Mouse (Mus musculus) ovary, adult 18-20 months (tissue): Measurements from ENCODE around the gene Syt7.

Experiments
- DNase-seq: peaks from one replicate; pipeline ENCODE4 v3.0.0; 2022; ENCODE audit warnings: low spot score, mixed read lengths

The Syt7 gene

GRCm38 (mm10) chr19:10388615-10389313 lies at the start of gene Syt7:
Gene Syt7 (plus strand): TSS chr19:10389090.
- DNase-seq = peak; percentile 81

DNA sequence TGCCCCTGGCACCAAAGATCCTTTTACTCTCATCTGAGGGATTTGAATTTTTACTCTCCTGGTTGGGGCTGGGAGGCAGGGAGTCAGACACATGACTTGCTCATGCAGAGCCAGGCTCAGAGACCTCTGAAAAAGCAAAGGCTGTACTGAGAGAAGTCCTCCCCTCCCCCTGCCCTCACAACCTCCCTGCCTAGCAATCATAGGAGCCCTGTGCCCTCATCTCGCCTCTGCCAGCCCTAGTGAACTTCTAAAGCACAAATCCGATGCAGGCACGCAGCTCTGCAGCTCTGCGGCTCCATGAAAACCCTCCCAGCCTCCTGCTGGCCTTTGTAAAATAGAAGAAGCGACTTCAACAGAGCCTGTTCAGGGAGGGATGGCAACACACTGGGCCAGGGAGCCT lies 49.6 kb upstream of the Syt7 start:
- DNase-seq = no peak

- no peak for DNase-seq
These were observed 48.2 kb upstream of the Syt7 start for GRCm38 (mm10) chr19:10340661-10341060.

DNA sequence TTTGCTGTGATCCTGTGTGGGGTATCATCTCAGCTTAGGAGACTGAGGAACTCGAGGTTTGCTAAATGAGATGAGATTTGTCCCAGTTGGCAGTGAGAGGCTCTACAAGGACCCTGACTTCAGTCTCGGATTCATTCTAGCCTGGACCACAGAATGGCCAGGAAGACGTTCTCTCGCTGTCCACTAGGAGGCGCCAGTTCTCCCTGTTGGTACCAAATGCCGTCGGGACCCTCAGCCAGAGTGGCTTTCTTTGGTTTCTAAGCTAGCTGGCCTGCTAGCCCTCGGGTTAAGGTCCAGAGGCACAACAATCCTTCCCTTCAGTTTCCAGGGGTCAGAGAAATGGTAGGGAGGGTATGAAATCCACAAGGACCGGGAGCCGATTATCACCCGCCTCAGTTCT lies 47.7 kb upstream of the Syt7 start:
- DNase-seq = no peak

- peak; percentile 68 for DNase-seq
These were observed 47.0 kb upstream of the Syt7 start for GRCm38 (mm10) chr19:10341817-10342439.

- DNase-seq = no peak
These were observed 45.0 kb upstream of the Syt7 start for GRCm38 (mm10) chr19:10343866-10344265.

GRCm38 (mm10) chr19:10345696-10346095 lies 43.2 kb upstream of the Syt7 start:
- DNase-seq = no peak

DNA sequence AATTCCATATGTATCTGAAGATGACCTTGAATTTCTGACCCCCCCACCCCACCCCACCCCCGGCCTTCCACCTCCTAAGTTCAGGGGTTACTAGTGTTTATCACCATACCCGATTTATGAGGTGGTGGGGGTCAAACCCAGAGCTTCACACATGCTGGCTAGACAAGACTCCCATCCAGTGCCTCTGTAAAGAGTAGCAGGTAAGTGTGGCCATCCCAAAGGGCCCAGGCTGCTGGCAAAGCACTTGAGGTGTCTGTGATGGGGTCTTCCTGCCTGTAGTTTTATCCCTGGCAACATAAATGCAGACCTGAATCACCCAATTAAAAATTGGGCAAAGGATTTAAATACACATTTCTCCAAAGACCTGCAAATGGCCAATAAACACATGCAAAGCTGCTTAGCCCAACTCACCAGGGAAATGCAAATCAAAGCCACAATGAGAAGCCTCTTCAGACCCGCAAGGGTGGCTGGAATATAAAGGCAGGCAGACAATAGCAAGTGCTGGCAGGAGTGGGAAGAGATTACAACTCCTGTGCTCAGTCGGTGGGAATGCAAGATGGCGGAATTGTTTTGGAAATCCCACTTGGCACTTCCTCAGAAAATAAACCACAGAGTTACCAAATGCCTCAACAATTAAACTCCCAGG lies 41.1 kb upstream of the Syt7 start:
- DNase-seq = no peak

DNA sequence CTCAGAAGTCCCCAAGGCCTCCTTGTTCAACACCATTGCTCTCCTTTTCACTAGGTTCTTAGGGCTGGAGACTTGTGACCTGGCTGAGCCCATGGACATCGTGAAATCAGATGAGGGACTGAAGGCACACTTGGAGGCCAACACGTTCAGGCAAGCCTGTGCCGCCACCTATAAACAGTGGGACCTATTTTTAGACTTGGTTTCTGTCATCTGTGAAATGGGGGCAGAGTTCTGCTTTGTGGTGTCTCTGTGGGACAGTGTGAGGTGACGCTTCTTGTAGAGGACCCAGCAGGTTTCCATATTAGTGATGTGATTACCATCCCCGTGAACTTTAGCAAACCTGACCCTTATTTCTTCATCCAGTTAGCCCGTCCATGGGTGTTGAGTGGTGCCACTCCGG lies 36.7 kb upstream of the Syt7 start:
- DNase-seq = no peak

DNA sequence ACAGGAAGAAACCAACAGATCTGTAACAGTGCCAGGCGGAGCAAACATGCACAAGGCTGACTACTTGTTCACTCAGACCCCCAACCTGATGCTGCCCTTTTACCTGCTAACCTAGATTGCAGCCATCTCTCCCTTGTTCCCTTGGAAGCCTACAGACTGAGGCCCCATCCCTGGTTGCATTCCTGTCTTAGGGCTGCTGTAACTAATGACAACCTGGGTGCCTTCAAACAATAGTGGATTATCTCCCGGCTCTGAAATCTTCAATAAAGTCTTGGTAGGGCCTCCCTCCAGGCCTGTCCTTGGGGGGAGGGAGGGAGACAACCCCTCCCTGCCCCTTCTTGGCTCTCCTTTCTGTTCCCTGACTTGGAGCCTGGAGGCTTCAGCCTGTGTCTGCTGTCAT lies 34.1 kb upstream of the Syt7 start:
- no peak for DNase-seq

GRCm38 (mm10) chr19:10356845-10357503 lies 31.9 kb upstream of the Syt7 start:
- no peak for DNase-seq

DNA sequence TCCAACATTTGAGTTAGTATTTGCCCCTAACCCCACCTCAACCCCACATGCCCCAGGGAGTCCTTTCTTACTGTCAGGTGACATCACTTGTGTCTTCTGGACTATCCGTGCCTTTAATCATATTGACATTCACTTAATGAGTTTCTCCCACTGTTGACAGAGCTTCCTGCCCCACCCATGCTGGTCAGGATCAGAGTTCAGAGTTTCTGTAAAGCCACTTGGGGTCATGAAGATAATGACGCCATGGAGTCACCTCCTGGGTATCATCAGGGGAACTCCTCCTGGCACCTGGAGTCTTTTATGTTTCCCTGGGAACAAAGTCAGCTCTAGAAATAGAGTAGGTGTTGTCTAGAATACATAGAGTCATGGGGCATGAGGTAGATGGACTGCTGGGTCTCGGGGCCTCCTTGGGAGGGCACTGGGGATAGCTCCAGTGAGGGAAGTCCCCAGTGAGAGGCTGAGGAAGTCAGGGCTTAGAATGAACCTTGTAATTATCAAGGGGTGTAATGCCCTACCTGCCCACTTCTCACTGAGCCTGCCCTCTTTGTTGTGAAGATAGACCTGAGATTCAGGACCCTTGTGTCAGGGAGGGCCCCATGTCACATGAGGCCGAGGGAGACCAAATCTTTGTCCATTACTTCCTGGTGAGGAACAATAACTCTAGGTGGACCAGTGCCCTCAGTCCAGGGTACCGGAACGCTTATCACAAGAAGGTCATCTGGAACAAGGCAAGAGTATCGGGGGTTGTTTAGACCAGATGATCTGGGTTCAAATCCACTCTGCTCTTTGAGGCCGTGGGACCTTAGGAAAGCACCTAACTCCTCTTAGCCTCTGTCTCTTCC lies 29.6 kb upstream of the Syt7 start:
- DNase-seq = no peak

GRCm38 (mm10) chr19:10362473-10363129 lies 26.3 kb upstream of the Syt7 start:
- DNase-seq = no peak

DNA sequence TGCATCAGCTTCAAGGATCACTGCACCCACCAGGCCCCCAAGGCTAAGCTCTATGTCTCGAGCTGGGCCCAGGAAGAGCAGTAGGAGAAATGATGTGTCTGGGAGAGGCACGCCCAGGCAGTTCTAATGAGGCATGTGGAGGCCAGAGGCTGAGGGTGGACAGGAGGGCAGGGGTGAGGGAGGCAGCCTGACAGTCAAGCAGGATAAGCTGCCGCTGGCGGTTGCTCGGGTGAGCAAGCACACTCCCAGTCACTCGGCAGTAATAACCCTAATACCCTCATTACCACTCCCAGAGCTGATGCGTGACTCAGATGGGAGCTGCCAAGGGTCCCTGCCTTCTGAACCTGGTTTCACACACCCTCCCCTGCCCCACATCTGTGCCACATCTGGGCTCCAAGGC lies 25.0 kb upstream of the Syt7 start:
- DNase-seq = no peak

GRCm38 (mm10) chr19:10366116-10366845 lies 22.6 kb upstream of the Syt7 start:
- DNase-seq = no peak

DNA sequence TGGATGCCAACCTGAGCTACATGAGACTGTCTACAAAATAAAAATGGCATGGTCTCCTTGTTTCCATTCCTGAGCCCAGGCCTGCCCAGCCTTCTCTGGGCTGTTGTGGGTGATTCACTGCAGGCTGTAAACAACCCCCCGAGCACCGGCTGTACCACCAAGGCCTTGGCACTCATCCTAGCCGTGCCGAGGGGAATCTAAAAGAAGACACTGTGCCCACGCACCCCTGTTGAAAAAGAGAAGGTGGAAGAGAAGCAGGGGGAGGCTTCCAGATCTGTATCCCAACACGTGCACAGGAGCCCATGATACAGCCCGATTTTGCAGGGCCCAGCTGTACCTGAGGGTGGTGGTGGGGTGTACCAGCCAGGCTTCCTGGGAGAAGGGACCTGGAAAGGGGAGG lies 21.1 kb upstream of the Syt7 start:
- peak; percentile 66 for DNase-seq

DNA sequence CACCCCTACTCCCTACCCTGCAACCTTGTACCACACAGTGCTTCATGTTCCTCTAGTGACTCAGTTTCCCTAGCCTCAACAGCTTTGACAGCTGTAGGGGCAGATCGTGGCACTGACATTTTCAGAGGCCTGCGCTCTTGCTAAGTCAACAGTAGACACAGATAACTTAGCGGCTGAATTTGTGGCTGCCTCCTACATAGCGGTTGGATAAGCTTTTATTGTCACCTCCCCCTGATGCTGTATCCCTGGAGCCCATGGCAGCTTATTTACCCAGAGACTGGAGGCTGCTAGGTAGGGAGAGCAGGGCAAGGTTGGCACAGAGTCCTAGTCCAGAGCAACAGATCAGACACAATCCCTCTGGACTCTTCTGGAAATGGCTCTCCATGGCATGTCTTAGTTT lies 19.0 kb upstream of the Syt7 start:
- no peak for DNase-seq

DNA sequence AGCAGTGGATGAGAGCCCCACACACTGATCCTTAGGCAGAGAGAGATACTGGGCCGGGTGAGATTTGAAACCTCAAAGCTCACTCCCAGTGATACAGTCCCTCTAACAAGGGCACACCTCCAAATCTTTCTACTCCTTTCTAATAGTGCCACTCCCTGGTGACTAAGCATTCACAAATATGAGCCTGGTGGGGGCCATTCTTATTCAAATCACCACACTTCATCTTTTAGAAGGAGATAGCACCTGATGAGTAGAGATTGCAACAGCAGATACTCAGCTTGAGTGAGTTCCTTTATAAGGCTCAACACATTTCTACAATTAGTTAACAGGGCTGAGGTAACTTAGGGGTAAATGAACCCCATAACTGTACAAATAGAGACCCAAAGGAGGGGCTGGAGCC lies 15.7 kb upstream of the Syt7 start:
- no peak for DNase-seq

- DNase-seq = no peak
These were observed 13.6 kb upstream of the Syt7 start for GRCm38 (mm10) chr19:10375260-10375659.

DNA sequence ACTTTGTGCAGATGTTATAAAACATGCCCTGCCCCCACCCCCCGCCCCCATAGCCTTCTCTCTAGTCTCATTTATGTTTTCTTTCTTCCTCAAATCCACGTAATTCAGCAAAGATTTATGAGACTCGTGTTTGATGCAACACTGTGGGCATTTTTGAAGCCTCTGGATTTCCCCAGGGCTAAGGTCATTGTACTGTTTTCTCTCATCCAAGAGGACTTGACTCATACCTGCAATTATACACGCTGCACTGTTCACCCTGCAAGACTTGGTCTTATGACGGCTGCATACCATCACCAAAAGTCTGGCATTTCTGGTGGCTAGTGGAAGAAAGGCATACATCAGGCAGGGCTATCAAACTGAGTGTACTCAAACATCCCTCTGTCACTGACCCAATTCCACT lies 8.9 kb upstream of the Syt7 start:
- no peak for DNase-seq

- no peak for DNase-seq
These were observed 1.2 kb upstream of the Syt7 start for GRCm38 (mm10) chr19:10387660-10388059.
